Mouse (Mus musculus) adrenal gland, postnatal 10 days (tissue): ENCODE results near the gene 4930442H23Rik. TPM values are rescaled to one million over a fixed set of nuclear protein-coding genes. Genes with fewer than 3 reads are reported as not detected.
A peak's percentile ranks its signal among the peaks of the same experiment; 100 is the strongest.
"Not testable (repeated sequence)": the region's sequence is repeated elsewhere in the genome, so short reads cannot be mapped to it uniquely, and the experiment has no call there.

Experiments used
- DNase-seq: peaks from one replicate; pipeline ENCODE4 v3.0.0; 2021; ENCODE audit warnings: mixed read lengths
- long read RNA-seq, 2 experiments: library from polyadenylated mRNA; stranded (forward); transcript quantifications; one replicate each; pipeline ENCODE4 v2.0.0; 2021
- total RNA-seq, 2 experiments: library from RNA; stranded (reverse); gene quantifications; 2 replicates each; pipeline ENCODE4 v1.2.3; 2021

The 4930442H23Rik gene
- total RNA-seq, result not detected
- long read RNA-seq, experiment 1, result 0 reads
- long read RNA-seq, experiment 2, result 0 reads

GRCm38 (mm10) chr10:81183805-81184204, at the start of gene 4930442H23Rik:
Gene 4930442H23Rik, minus strand, starts transcription at chr10:81183849.
- no peak for DNase-seq

GRCm38 (mm10) chr10:81233226-81233585, 49.6 kb upstream of the 4930442H23Rik start:
- DNase-seq, result no peak

- DNase-seq, result peak; percentile 94
Measured at GRCm38 (mm10) chr10:81232580-81233225, 49.1 kb upstream of the 4930442H23Rik start, which contains the start of gene Zfr2. Gene Zfr2, plus strand, starts transcription at chr10:81233155.

- no peak for DNase-seq
Measured at GRCm38 (mm10) chr10:81231436-81231835, 47.8 kb upstream of the 4930442H23Rik start.

GRCm38 (mm10) chr10:81230438-81231332, 47.0 kb upstream of the 4930442H23Rik start, which contains the start of gene Atcay:
Gene Atcay, minus strand, starts transcription at chr10:81230833.
- DNase-seq, result no peak

GRCm38 (mm10) chr10:81229735-81230437, 46.2 kb upstream of the 4930442H23Rik start:
- DNase-seq, result no peak

GRCm38 (mm10) chr10:81223731-81224130, 40.1 kb upstream of the 4930442H23Rik start:
- DNase-seq, result not testable (repeated sequence)

GRCm38 (mm10) chr10:81221402-81222015, 37.9 kb upstream of the 4930442H23Rik start:
- no peak for DNase-seq

- peak; percentile 81 for DNase-seq
Measured at GRCm38 (mm10) chr10:81217964-81218363, 34.3 kb upstream of the 4930442H23Rik start.

GRCm38 (mm10) chr10:81217267-81217666, 33.6 kb upstream of the 4930442H23Rik start:
- DNase-seq, result peak; percentile 38

GRCm38 (mm10) chr10:81216810-81217209, 33.2 kb upstream of the 4930442H23Rik start:
- no peak for DNase-seq

GRCm38 (mm10) chr10:81216260-81216659, 32.6 kb upstream of the 4930442H23Rik start:
- no peak for DNase-seq

- DNase-seq, result no peak
Measured at GRCm38 (mm10) chr10:81210154-81210553, 26.5 kb upstream of the 4930442H23Rik start.

- no peak for DNase-seq
Measured at GRCm38 (mm10) chr10:81204137-81204536, 20.5 kb upstream of the 4930442H23Rik start.

- no peak for DNase-seq
Measured at GRCm38 (mm10) chr10:81202978-81203720, 19.5 kb upstream of the 4930442H23Rik start.

GRCm38 (mm10) chr10:81201807-81202758, 18.4 kb upstream of the 4930442H23Rik start, which contains the start of gene Nmrk2:
Gene Nmrk2, minus strand, starts transcription at chr10:81202051.
- no peak for DNase-seq

GRCm38 (mm10) chr10:81200605-81201287, 17.1 kb upstream of the 4930442H23Rik start:
- DNase-seq, result no peak

- no peak for DNase-seq
Measured at GRCm38 (mm10) chr10:81200141-81200540, 16.5 kb upstream of the 4930442H23Rik start.

GRCm38 (mm10) chr10:81198990-81199389, 15.3 kb upstream of the 4930442H23Rik start:
- DNase-seq, result no peak
